Mouse (Mus musculus) adrenal gland, postnatal 36 days (tissue): ENCODE data around the gene Gm17584. TPM values are rescaled to one million over a fixed set of nuclear protein-coding genes. Genes with fewer than 3 reads are reported as not detected.
"Not testable (repeated sequence)": the region's sequence is repeated elsewhere in the genome, so short reads cannot be mapped to it uniquely, and the experiment has no call there.

Experiments
- DNase-seq, 2 experiments: peaks; one replicate each; pipeline ENCODE4 v3.0.0; 2021; ENCODE audit warnings: mixed read lengths in 1 of 2
- long read RNA-seq, 2 experiments: library from polyadenylated mRNA; stranded (forward); transcript quantifications; one replicate each; pipeline ENCODE4 v2.0.0; 2021; ENCODE audit warnings: borderline sequencing depth in 2 of 2
- total RNA-seq, 2 experiments: library from RNA; stranded (reverse); gene quantifications; 2 replicates each; pipeline ENCODE4 v1.2.3; 2021

The Gm17584 gene
- total RNA-seq, result not detected
- long read RNA-seq, experiment 1, result 0 reads
- long read RNA-seq, experiment 2, result 0 reads

- not testable (repeated sequence) for DNase-seq
These were observed at the start of gene Gm17584 for GRCm38 (mm10) chrX:124500263-124500662. TSS of gene Gm17584 (plus strand) at chrX:124500563.

Other genes with a start within 250 kb of the Gm17584 start
- gene Gm17469, start 129.3 kb downstream of the Gm17584 start, total RNA-seq, result not detected